Mouse (Mus musculus) adipocyte (in vitro differentiated cells): Measurements from ENCODE around the gene Rdh12.
"Not testable (repeated sequence)": the region's sequence is repeated elsewhere in the genome, so short reads cannot be mapped to it uniquely, and the experiment has no call there.

Experiments used
- DNase-seq: peaks from one replicate; pipeline ENCODE4 v3.0.0-alpha.2; 2016; ENCODE audit warnings: low spot score

Gene Rdh12

DNA sequence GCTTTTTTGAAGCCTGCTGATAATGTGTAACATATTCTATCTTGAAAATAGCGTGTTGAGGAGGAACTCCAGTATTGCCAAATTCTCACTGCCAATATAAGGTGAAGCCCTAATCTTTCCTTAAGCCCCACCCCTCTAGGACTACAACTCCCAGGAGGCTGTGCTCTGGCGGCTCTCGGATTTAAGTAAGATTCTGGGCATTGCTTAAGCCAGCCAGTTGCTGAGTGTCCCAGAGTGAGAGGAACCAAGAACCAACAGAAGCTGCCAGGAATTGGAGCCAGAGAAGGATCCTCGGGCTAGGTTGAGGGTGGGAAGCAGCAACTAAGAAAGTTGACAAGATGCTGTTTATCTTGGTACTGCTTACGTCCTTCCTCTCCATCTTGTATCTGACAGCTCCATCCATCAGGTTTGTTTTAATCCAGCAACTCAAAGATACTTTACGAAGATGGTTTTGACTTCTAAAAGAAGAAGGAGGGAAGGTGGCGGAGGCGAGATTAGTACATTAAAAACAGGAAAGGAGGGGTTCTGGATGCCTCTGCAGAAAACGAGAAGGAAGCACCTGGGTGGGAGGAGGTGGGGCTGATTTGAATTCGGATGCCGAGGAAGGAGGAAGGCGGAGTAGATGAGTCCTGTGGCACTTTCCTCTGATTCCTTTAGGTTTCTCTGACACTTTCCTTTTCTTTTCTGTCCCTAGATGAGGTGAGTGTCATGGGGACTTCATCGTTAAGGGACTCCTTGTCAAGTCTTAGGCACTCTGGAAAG, at the start of gene Rdh12:
TSS of gene Rdh12 (plus strand) at position 212 of the 762 bp plus-strand sequence.
- DNase-seq, result peak; percentile 62

DNA sequence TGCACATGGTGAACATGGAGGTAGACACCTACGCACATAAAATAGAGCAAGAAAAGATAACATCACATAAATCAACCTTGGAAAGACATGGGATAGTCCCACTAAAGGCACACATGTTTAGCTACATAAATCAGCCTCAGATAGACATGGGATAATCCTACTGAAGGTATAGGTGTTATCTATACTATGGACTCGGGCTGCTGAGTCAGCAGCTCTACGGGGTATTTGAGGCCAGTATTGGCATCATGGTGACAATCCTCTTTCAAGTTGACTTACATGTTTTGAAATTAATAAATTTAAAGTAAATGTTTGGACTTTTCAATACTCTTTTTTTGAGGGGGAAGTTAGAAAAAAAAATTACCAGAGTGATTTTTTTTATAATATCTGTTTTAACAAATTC, 45.8 kb upstream of the Rdh12 start:
- DNase-seq, result no peak

DNA sequence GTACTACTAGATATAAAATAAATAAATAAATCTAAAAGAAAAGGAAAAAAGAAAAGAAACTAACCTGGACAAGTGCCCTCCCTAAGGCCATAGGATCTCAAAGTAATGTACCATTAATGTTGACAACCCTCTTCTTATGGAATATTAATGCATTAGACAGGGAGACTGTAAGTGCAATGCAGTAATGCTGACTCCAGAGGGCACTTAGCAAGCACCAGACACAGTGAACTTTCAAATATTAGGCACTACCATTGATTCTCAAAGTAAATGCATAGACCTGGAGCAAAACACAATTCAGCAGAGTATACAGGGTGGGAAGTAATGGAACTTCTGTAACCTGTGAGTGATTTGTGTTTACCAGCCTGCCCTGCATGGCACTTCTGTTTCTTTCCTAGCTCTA, 39.5 kb upstream of the Rdh12 start:
- peak; percentile 10 for DNase-seq

DNA sequence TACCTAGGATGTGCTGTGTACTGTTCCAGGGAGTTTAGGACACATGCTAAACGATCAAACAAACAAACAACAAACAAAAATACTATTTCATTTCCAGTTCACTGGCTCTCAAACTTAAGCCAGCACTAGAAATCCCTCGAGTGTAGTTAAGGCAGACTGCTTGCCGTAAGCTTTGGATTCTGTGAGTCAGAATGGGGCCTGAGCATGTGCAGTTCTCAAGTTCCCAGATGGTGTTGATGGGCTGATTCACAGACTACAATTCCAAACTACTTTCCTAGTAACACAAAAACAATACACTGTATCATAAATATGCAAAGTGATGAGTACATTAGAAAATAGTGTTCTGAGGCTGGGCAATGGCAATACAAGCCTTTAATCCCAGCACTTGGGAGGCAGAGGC, 38.3 kb upstream of the Rdh12 start:
- DNase-seq, result peak; percentile 51

DNA sequence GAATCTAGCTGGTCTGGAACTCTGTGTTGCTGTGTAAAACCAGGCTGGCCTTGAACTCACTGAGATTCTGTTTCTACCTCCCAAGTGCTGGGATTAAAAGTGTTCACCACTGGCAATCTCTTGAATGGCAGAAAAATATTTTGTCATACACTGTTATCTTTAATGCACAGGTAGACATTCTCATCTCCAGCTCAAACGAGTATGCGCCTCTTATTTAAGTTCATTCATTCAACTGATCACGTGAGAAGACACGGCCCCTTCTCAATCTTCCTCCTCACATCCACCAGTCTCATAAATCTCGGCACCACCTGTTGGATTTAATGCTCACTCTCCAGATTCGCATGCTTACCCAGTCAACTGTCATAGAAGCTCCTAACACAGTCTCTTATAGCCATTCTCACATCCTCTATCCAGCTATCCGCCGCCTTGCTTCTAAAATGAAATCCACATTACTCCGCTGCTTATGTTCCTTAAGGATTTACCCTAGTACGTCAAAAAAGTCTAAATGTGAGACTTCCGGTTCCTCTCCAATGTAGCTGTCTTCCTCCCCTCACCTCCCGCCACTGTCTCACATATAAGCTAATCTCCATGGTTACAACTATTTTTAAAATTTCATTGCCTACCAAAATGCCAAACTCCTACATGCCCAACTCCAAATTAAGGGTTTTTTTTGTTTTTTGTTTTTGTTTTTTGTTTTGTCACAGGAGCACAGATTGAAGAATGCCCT, 37.3 kb upstream of the Rdh12 start:
- DNase-seq, result no peak

DNA sequence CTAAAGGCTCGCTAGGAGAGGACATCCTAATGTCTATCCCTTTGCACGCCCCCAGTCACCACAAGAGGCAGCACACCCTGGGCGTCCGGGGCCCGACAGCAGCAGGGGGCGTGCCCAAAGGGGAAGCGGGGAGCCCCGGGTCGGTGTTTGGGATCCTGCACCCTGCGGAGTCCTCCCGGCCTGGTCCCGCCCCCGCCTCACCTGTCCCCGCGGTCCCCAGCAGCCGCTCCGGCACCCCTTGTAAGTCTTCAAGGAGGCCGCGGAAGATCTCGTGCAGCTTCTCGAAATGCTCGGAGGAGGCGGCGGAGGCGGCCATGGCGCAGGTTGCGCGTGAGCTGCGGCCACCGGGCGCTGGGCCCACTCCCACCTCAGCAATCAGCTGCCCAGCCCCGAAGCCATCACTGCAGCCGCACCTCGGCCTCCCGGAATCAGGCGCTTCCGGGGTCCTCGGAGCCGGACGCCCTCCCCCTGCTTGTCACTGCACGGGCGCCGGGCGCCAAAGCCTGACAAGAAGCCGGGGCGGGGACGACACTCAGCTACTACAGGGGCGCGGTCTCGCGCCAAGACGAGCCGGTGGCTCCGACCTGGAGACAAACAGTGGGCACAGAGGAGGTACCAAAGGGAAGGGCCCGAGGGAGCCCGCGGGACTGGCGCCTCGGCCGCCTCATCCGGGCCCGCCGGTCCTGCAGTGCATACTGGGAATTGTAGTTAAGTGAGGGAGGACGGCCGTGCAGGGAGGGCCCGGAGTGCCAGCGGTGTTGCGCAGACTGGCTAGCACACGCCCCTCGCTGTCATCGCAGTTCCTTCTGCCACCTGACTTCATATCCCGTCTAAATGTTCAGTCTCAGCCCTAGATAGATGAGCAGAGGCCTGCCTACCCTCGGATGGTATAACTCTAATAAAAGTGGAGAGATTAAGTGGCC, 36.4 kb upstream of the Rdh12 start, which contains the start of gene Vti1b:
TSS of gene Vti1b (minus strand) at position 649 of the 923 bp plus-strand sequence.
- peak; percentile 89 for DNase-seq

DNA sequence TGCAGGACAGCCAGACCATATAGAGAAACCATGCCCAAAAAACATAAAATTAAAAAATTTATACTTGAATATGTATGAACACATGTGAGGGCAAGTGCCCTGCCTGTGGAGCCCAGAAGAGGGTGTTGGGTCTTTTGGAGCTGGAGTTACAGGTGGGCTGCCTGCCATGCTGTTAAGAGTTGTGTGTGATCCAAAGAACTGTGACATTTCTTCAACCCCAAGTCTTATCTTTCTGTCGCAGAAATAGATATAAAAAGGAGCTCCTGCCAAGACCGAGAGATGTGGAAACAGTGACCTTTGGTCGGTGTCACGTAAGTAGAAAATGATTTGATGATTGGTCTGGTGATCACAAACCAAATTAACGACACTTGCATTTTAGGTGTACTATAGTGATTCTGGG, 35.0 kb upstream of the Rdh12 start:
- DNase-seq, result peak; percentile 10

DNA sequence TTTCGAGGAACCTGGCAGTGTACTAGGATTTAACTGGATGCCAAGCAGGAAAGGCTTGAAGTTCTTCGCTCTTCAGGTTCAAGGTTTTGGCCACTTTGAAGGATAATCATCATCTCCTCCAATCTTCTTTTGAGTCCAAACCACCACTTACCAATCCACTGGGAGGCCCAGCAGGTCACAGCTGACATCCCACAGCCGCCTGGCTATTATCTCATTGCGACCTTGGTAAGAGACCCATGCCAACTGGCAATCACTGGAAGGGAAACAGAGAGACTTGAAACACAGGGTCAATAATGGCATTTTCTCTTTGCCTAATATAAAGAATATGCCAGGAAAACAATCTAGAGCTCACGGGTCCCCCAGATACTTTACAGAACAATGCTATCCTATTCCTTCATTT, 32.7 kb upstream of the Rdh12 start:
- no peak for DNase-seq

DNA sequence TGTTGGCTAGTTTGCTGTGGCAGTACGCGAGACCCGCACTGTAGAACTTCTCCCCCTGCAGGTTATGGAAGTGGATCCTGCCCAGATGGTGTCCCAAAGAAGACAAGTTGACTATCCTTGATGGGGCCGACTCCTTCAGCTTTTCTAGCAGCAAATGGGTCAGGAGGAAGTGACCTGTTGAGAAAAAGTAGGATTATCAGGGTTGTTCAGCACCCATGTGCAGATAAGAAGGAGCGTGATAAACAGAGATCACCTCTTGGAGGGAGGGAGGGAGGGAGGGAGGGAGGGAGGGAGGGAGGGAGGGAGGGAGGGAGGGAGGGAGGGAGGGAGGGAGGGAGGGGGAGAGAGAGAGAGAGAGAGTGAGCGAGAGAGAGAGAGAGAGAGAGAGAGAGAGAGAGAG, 23.6 kb upstream of the Rdh12 start:
- DNase-seq, result not testable (repeated sequence)

DNA sequence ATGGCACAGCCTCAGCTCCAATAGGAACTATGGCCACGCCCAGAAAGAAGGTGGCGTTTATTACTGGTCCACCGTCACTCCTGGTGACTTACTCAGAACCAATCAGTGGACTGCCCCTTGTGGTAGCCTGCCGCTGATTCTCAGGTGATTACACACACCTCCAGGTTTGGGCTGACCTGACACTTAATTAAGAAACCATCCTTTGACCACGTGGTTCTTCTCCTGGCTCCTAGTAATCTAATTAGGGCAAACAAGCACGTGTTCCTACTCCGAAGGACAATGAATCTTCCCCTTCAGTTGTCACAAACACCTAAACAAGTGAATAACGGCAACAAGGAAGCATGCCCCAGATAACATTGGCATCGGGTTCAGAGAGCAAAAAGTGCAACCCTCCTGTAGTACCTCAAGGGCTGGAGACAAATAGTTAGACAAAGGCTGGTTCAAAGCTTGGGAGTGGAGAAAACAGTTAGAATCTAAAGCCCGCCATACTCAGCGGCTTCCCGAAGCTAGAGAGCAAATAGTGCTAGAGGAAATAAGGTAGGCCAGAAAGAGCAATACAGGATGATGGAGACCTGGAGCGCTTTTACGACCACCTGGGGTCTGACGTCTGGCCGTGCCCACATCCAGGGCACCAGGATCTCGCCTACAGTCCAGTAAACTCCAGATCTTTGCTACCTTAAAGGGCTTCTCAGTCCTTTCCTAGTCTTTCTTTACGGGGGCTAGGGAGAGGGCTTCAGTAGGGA, 17.6 kb upstream of the Rdh12 start:
- DNase-seq, result peak; percentile 71

DNA sequence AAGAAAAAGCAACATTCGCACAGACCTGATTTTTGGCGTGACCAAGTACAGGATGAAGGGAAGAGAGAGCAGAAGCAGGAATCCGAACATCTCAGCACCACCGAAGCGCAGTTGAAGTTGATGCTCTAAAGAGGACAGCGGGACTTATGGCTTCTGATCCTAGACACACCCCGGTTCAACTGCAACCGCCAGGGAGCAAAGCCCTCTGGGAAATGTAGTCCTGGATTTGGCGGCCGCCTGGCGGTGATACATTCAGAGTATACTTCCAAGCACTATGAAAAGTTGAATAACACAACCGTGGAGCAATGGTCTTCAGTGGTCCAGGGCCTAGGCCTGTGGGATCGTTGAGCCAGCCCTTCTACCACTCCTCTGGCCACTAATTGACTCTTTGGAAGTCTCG, 17.0 kb upstream of the Rdh12 start:
- DNase-seq, result peak; percentile 80

DNA sequence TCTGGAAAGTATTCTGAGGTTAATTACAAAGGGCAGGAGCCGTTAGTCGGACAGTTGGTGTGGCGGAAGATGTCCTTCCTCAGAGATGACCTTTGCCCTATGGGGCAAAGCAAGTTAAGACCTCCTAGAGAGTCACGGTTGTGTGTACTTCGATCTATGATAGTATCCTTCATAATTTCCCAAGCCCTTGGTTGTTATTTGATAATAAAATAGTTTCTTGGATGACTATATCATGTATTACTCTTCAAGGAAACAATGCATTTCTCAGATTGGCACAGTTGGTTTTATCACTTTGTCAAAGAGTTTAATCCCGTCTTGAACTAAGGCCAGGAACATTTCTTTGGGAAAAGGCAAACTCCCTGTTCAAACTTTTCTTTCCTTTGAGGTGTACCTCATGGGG, 16.5 kb upstream of the Rdh12 start, which contains the start of gene Rdh11:
TSS of gene Rdh11 (minus strand) at position 101 of the 400 bp plus-strand sequence.
- DNase-seq, result no peak

DNA sequence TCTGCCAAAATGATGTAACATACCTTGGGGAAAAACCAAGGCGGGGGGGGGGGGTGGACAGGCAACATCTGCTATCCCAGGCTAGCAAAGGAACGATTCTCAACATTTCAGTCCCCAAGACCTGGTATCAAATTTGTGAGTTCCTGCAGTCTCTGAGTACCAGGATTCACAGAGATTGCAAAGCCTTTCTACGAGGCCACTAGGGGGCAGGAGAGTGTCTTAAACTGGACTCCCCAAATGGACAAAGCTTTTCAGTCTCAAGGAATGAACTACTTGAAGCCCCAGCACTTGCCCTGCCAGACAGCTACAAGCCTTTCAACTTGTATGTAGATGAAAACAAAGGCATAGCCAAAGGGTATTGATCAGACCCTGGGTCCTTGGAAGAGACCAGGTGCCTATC, 15.3 kb upstream of the Rdh12 start:
- DNase-seq, result peak; percentile 86

DNA sequence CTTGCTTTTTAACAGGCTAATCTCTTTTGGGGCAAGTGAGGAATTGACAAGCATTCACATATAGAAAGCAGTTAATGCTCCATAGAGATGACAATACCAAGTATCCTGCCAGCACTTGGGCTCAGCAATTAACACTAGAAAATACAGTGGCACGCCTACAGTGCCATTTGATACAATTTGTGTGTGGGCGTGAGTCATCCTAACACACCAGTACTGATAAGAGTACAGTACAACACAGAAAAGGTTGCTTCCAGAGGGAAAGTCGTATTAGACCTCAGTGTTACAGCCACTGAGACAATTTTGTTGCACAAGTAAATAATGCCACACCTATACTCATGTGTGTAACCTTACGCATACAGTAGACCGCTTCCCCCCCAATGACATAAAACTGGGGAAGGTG, 11.6 kb upstream of the Rdh12 start:
- DNase-seq, result no peak

DNA sequence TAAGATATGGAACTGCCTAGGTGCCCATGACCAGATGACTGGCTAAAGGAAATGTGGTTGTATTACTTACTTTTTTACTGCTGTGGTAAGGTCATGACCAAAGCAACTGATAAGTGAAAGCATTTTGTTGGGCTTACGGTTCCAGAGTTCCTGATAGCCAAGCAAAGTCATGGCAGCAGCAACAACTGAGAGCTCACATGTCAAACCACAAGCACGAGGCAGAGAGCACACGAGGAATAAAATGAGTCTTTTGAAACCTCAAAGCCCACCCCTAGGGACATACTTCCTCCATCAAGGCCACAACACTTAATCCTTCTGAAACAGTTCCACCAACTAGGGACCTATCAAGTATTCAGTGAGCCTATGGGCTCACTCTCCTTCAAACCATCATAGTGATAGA, 6.8 kb upstream of the Rdh12 start:
- DNase-seq, result no peak

DNA sequence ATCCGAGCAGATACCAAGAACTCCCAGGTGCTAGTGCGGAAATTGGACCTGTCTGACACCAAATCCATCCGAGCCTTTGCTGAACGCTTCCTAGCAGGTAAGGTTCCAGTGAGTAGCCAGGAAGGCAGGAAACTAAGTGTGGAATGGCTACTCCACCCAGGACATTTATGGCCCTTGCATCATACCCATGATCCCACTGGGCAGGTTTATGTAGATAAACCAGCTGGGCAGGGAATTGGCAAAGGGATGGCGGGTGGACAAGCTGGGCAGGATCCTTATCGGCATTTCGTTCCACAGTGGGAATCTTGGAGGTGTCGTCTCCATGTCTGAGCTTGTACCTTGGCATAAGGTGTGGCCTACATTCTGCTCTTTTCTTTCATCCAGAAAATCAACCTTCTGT, 2.7 kb downstream of the Rdh12 start:
- no peak for DNase-seq

DNA sequence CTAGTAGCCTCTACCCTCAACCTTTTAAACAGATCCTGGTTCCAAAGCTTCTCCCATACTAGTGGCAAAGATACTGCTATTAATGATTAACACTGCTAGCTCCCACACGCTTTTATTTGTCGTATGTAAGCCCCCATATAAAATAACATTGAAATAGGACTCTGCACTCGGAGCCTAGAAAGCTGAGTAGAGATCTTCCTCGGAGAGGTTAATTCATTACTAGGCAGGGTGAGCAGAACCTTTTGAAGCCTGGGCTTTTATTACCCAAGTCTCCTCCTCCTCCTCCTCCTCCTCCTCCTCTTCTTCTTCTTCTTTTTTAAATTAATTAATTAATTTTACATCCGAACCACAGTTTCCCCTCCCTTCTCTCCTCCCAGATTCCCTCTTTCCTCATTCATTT, 8.8 kb downstream of the Rdh12 start:
- no peak for DNase-seq

DNA sequence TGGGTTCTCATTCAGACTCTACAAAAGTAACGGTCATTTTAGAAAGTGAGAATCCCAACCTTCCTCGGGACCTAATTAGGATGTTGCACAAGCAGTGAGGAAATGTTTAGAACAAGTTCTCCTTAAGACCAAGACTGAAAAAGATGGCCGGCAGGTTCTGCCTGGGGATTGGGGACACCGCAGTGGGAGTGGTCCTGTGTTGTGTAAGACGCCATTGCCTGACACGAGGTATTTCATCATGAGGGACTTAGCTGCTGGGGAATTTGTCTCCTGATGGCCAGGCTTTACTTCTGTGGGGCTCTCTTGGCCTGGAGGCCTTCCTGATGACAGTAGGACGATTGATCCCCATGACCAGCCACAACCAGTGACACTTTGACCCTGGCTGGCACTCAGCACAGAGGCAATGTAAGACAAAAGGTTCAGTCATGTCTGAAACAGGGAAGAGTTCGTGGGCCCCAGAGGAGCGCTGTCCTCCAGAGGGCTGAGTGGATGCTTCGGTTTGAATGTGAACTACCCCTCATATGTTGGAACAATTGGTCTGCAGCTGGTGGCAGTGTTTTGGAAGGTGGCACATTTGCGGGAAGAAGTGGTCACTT, 26.9 kb downstream of the Rdh12 start:
- DNase-seq, result peak; percentile 26

DNA sequence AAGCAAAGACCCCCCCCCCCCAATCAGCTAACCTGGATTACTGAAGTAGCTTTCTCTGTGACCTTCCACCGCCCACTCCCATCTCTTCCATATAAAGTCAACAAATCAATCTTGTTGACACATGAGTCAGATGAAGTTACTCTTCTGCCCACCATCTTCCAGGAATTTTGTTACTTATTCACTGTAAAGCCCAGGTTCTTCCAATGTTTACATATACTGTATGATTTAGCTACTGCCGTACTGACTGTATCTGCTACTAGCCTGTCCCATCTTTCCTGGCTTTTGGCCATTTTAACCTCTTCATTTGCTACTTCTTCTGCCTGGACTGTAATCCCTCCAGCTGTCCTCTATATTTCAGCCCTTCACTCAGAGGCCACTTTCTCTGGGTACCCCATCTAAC, 33.3 kb downstream of the Rdh12 start:
- no peak for DNase-seq

DNA sequence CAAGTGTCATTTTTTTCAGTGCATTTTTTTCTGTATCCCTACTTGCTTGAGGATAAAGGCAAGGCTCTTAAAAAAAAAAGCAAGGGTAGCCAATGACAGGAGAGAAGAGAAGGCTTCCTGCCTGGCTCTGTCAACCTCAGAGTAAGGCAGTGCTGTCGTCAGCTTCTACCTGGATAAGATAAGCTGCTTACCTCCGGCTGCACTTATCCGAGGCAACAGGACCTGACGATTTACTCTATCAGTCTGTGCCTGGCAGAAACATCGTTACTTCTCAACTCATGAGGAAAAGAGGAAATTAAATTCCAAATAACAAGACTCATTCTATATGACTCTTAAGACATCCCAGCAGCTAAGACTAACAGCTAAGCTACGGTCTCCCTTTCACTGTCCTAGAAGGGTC, 34.2 kb downstream of the Rdh12 start:
- no peak for DNase-seq

DNA sequence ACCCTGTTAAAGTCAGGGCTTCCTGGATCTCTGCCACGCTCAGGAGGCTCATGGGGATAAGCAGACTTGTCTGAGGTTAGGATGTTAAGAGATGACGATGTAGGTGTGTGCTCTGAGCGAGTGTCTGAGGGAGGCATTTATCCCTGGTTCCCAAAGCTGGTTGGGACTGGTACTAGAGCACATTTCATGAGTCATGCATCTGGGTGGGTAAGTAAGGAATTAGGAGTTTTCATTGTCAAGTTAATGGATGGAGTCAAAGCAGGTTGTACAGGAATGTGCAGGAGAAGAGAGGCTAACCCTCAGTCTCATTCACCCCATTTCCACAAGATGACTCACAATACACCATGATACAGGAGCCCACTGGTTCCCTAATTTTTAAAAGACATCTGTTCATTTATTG, 39.4 kb downstream of the Rdh12 start:
- no peak for DNase-seq
